Mouse (Mus musculus) heart, embryonic 15.5 days (tissue): ENCODE data around the gene Hcn1. TPM values are rescaled to one million over a fixed set of nuclear protein-coding genes. Genes with fewer than 3 reads are reported as not detected.

Experiments used
- ATAC-seq: fragments of 200-750 bp; cut with Nextera tagmentation; replicated peaks from 2 replicates; pipeline ENCODE4 v1.8.0; 2017; ENCODE audit warnings: low read depth, moderate TSS enrichment; ENCODE audit not compliant: insufficient number of reproducible peaks, insufficient read depth, low FRiP score
- H3K27ac ChIP-seq: fragments of 300-500 bp; sonication (generic); 2 replicates; pipeline ENCODE4 v1.5.1; 2015; ENCODE audit warnings: mild to moderate bottlenecking, inconsistent platforms
- H3K27me3 ChIP-seq: fragments of 300-500 bp; sonication (generic); 2 replicates; pipeline ENCODE4 v1.6.1; 2015; ENCODE audit warnings: inconsistent platforms
- H3K36me3 ChIP-seq: fragments of 300-500 bp; sonication (generic); 2 replicates; pipeline ENCODE4 v1.6.1; 2015; ENCODE audit warnings: mild to moderate bottlenecking, inconsistent platforms
- H3K4me1 ChIP-seq: fragments of 300-500 bp; sonication (generic); replicated peaks from 2 replicates; pipeline ENCODE4 v1.6.1; 2015; ENCODE audit warnings: inconsistent platforms
- H3K4me2 ChIP-seq: fragments of 300-500 bp; sonication (generic); 2 replicates; pipeline ENCODE4 v1.6.1; 2015; ENCODE audit warnings: inconsistent platforms, mild to moderate bottlenecking, moderate library complexity
- H3K4me3 ChIP-seq: fragments of 300-500 bp; sonication (generic); 2 replicates; pipeline ENCODE4 v1.5.1; 2015; ENCODE audit warnings: mild to moderate bottlenecking, inconsistent platforms
- H3K9ac ChIP-seq: fragments of 300-500 bp; sonication (generic); 2 replicates; pipeline ENCODE4 v1.6.1; 2015; ENCODE audit warnings: mild to moderate bottlenecking, inconsistent platforms
- H3K9me3 ChIP-seq: fragments of 300-500 bp; sonication (generic); replicated peaks from 2 replicates; pipeline ENCODE4 v1.6.1; 2016; ENCODE audit warnings: inconsistent platforms
- WGBS: fragments of 180-500 bp; shearing (Covaris S2); methylation state at CpG from one replicate; pipeline ENCODE4 v1.1.7; 2015; ENCODE audit warnings: mixed read lengths; 5-methylcytosine and 5-hydroxymethylcytosine counted together
- polyA plus RNA-seq: library from polyadenylated mRNA; unstranded; fragments of >200 nt; fragmentation: Nextera tagmentation; extraction: Ambion mirVana; gene quantifications from 2 replicates; pipeline ENCODE4 v1.2.1, GENCODE M21; 2015

Hcn1 gene
- polyA plus RNA-seq, 1 experiment from 2014 or later, result 0.04 TPM

GRCm38 (mm10) chr13:117892076-117892475, 290.0 kb downstream of the Hcn1 start:
- 68% methylated on average over 5 of the region's 5 CpGs for WGBS
- H3K4me3 ChIP-seq, result no peak overlapping the region
- H3K9ac ChIP-seq, result no peak overlapping the region
- no peaks in the 10 kb centered on the region for H3K9me3 ChIP-seq
- H3K36me3 ChIP-seq, result no peaks in the 10 kb centered on the region
- no peak overlapping the region for H3K27ac ChIP-seq
- H3K4me2 ChIP-seq, result no peak overlapping the region
- H3K4me1 ChIP-seq, result no peaks in the 10 kb centered on the region
- H3K27me3 ChIP-seq, result no peaks in the 10 kb centered on the region
- ATAC-seq, result no peak

GRCm38 (mm10) chr13:117898052-117898451, 295.9 kb downstream of the Hcn1 start:
- 35% methylated on average over 2 of the region's 2 CpGs for WGBS
- Histone ChIP-seq H3K27me3 (no peaks in the 10 kb centered on the region), H3K4me1 (no peaks in the 10 kb centered on the region), H3K9me3 (no peaks in the 10 kb centered on the region), H3K36me3 (no peaks in the 10 kb centered on the region), H3K4me3 (no peak overlapping the region), H3K9ac (no peak overlapping the region), H3K4me2 (no peak overlapping the region), H3K27ac (no peak overlapping the region)
- no peak for ATAC-seq

- no peaks in the 10 kb centered on the region; the same call in 1 of the 2 replicates for H3K4me1 ChIP-seq
- 78% methylated on average over 3 of the region's 3 CpGs for WGBS
- H3K4me2 ChIP-seq, result no peak overlapping the region
- no peak overlapping the region for H3K4me3 ChIP-seq
- no peaks in the 10 kb centered on the region for H3K9me3 ChIP-seq
- no peaks in the 10 kb centered on the region for H3K36me3 ChIP-seq
- no peak overlapping the region for H3K27ac ChIP-seq
- no peak for ATAC-seq
- H3K9ac ChIP-seq, result no peak overlapping the region
- no peaks in the 10 kb centered on the region for H3K27me3 ChIP-seq
Observed at GRCm38 (mm10) chr13:117907801-117908200, 305.7 kb downstream of the Hcn1 start.

DNA sequence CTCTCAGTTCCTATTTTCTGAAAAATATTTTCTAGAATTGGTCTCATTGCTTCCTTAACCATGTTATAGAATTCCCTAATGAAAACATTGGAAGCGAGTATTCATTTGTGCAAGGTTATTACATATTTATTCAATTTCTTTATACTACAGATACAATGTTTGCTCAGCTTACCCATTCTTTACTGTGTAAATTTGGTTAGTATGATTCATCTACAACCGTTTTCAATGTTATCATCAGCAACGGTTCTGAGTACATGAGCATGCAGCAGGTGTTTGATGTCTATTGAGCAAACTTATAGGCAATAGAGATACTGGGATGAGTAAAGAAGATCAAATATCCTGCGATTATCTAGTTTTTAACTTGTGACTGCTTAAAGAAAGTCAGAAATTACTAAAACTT, 327.6 kb downstream of the Hcn1 start:
- Histone ChIP-seq H3K27ac (no peak overlapping the region), H3K4me3 (no peak overlapping the region), H3K4me2 (no peak overlapping the region), H3K4me1 (no peaks in the 10 kb centered on the region), H3K36me3 (no peaks in the 10 kb centered on the region), H3K9ac (no peak overlapping the region), H3K27me3 (no peaks in the 10 kb centered on the region), H3K9me3 (no peaks in the 10 kb centered on the region)
- ATAC-seq, result no peak
- 80% methylated on average over 4 of the region's 4 CpGs for WGBS

DNA sequence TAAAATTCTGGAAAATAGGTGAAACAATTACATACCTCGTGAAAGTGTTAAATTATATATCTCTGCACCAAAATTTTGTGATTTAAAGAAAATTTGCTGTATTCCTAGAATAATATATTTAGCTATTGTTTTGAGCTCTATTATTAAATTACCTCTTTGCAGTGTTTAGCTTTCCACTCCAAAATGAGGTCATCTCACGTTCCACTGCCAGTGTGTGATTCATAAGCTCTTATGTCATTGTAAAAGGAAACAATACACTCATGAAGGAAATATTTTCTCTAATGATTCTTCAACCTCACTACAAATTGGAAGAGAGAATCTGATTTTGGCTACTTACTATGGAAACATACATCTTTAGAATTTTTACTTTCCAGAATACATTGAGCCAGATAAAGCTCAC, 329.6 kb downstream of the Hcn1 start:
- ATAC-seq, result no peak
- no peak overlapping the region for H3K4me3 ChIP-seq
- 56% methylated on average over 2 of the region's 2 CpGs for WGBS

GRCm38 (mm10) chr13:117938761-117939160, 336.6 kb downstream of the Hcn1 start:
- Histone ChIP-seq H3K4me3 (no peak overlapping the region), H3K27ac (no peak overlapping the region), H3K36me3 (no peaks in the 10 kb centered on the region), H3K4me2 (no peak overlapping the region), H3K9me3 (no peaks in the 10 kb centered on the region), H3K4me1 (no peaks in the 10 kb centered on the region), H3K27me3 (no peaks in the 10 kb centered on the region), H3K9ac (no peak overlapping the region)
- 69% methylated on average over 1 of the region's 1 CpGs for WGBS
- no peak for ATAC-seq

More for the DNA sequence above, 329.6 kb downstream of the Hcn1 start:
- no peak overlapping the region for H3K27ac ChIP-seq
- H3K4me2 ChIP-seq, result no peak overlapping the region
- no peaks in the 10 kb centered on the region for H3K36me3 ChIP-seq
- no peak overlapping the region for H3K9ac ChIP-seq
- no peaks in the 10 kb centered on the region for H3K27me3 ChIP-seq
- H3K9me3 ChIP-seq, result no peaks in the 10 kb centered on the region
- H3K4me1 ChIP-seq, result no peaks in the 10 kb centered on the region

DNA sequence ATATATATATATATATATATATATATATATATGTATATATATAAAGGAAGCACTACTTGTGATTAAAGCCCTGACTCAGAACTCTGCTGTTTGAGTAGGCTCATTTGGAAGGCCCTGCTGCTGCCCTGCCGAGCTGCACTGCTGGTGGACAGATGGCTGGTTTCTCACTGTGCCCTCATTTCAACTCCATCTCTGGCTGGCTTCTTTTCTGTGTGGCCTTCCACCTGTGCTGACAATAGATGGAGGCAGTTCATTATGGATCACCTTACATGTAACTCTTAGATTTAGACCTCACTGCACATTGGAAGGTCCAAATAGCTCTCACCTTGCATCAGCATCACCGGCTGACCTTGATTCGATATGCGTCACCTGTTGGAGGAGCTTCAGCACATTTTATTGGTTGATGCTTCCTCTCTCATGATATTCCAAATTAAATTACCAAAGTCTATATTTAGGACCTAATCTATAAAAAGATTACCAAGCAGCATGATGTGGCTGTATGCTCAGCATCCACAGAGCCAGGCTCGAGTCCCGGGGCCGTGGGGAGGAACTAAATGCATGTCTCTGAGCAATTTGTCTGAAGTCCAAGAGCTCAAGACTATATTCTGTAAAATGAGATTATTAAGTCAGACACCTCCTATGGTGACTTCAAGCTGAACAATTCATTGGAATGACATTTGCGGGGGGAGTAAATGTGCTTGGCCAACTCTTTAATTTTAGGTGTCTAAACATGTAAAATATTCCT, 338.6 kb downstream of the Hcn1 start:
- no peak overlapping the region for H3K9ac ChIP-seq
- no peaks in the 10 kb centered on the region for H3K36me3 ChIP-seq
- no peak overlapping the region for H3K4me3 ChIP-seq
- no peak overlapping the region for H3K4me2 ChIP-seq
- no peak for ATAC-seq
- no peaks in the 10 kb centered on the region for H3K27me3 ChIP-seq
- no peaks in the 10 kb centered on the region for H3K9me3 ChIP-seq
- no peaks in the 10 kb centered on the region for H3K4me1 ChIP-seq
- 81% methylated on average over 8 of the region's 8 CpGs for WGBS
- no peak overlapping the region for H3K27ac ChIP-seq

GRCm38 (mm10) chr13:117946843-117947242, 344.7 kb downstream of the Hcn1 start:
- H3K4me3 ChIP-seq, result no peak overlapping the region
- no peaks in the 10 kb centered on the region for H3K36me3 ChIP-seq
- no peak overlapping the region for H3K27ac ChIP-seq
- H3K4me1 ChIP-seq, result no peaks in the 10 kb centered on the region
- no peaks in the 10 kb centered on the region for H3K9me3 ChIP-seq
- H3K27me3 ChIP-seq, result no peaks in the 10 kb centered on the region
- no peak for ATAC-seq
- no peak overlapping the region for H3K4me2 ChIP-seq
- no peak overlapping the region for H3K9ac ChIP-seq
- 65% methylated on average over 3 of the region's 3 CpGs for WGBS

DNA sequence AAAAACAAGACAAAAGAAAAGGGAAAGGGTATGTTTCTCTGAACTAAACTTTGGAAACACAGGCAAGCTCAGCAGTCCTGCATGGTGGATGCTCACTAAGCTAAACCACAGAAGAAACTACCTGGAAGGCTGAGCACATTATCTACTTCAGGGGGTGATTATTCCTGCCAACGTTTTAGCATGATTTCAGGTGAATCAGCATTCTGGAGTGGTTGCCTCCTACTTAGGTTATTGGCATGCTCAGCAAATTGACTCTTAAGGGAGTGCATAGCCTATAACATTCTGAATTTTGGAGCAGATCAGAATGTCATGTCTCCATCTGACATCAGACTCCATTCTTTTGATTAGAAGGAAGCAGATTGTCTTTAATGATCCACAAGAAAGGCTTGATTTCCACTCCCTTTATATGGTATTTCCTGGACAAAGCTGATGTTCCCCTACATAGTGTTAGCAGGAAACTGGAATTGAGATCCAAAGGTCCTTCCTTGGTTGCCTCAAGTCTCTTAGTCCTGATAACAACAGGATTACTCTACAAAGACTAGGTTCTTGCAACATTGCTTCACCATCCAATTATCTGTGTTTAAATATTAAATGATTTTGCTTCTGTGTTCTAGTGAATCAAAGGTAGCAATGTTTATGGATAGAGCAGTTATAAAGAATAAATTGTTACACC, 345.7 kb downstream of the Hcn1 start:
- no peaks in the 10 kb centered on the region for H3K36me3 ChIP-seq
- H3K4me3 ChIP-seq, result no peak overlapping the region
- H3K4me2 ChIP-seq, result no peak overlapping the region
- no peaks in the 10 kb centered on the region for H3K27me3 ChIP-seq
- WGBS, result 38% methylated on average over 1 of the region's 1 CpGs
- no peaks in the 10 kb centered on the region for H3K4me1 ChIP-seq
- no peak overlapping the region for H3K27ac ChIP-seq
- H3K9me3 ChIP-seq, result no peaks in the 10 kb centered on the region
- no peak for ATAC-seq
- no peak overlapping the region for H3K9ac ChIP-seq

GRCm38 (mm10) chr13:117958496-117959421, 356.6 kb downstream of the Hcn1 start:
- ATAC-seq, result no peak
- H3K4me2 ChIP-seq, result peak overlapping the region; percentile 50
- WGBS, result 10% methylated on average over 18 of the region's 18 CpGs

GRCm38 (mm10) chr13:117964620-117965019, 362.5 kb downstream of the Hcn1 start:
- ATAC-seq, result no peak
- no peak overlapping the region for H3K9ac ChIP-seq
- no peak overlapping the region for H3K27ac ChIP-seq

More at GRCm38 (mm10) chr13:117958496-117959421, 356.6 kb downstream of the Hcn1 start:
- Histone ChIP-seq H3K36me3 (no peaks in the 10 kb centered on the region), H3K4me3 (peak overlapping the region; percentile 16), H3K27ac (no peak overlapping the region), H3K9me3 (no peaks in the 10 kb centered on the region), H3K4me1 (0 out of 2 replicates have a peak, but pooled peaks cover 5% of the 10 kb centered on the region), H3K9ac (no peak overlapping the region), H3K27me3 (no peaks in the 10 kb centered on the region)

More at GRCm38 (mm10) chr13:117964620-117965019, 362.5 kb downstream of the Hcn1 start:
- no peaks in the 10 kb centered on the region for H3K27me3 ChIP-seq
- H3K4me3 ChIP-seq, result no peak overlapping the region
- H3K36me3 ChIP-seq, result no peaks in the 10 kb centered on the region
- H3K4me2 ChIP-seq, result no peak overlapping the region
- H3K9me3 ChIP-seq, result no peaks in the 10 kb centered on the region
- H3K4me1 ChIP-seq, result no peaks in the 10 kb centered on the region
